Mouse (Mus musculus): ENCODE results near the gene Inafm1.
"Not testable (repeated sequence)": the region's sequence is repeated elsewhere in the genome, so short reads cannot be mapped to it uniquely, and the experiment has no call there.

Inafm1 gene

DNA sequence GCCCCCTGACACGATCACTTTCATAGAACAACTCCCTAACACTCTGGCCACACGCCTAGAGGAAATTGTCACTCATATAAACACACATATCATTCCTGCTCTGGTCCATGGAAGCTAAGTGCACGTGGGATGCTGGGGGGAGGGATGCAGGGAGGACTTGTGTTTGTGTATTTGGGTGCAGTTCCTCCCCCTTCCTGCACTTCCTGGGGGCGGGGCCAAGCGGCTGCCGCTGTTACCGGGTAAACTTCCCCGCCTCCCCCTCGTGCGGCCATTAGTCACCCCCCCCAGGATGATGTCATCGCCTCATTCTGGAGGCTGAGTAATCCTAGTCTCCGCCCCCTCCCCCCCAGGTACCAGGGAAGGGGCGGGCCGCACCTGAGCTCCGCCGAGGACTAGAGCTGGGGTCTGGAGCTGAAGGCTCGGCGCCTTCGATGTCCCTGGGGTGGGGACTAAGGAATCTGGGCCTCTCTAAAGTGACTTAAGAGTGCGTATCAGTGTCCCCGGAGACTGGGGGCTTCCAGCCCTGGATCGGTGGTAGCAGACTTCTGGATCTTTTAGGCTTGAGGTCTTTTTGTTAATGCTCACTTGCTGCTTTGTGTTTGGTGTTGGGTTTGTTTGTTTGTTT is 23.5 kb upstream of the Inafm1 start:
- DNase-seq = peak; percentile 93 to 96

DNA sequence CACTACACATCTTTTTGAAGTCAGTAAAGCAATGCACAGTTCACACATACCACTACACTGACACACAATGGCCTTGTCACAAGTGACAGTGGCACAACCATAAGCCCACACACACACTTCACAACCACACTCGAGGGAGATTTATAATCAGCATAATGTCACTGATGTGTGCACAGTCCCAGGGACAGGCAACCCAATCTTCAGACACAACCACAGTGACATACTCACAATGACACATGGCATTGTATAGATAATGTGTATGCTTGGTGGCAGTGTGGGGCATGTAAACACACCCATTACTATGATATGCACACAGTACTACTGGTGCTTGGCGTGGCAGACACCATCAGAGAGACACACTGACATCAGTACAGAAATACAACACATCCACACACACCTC is 22.7 kb upstream of the Inafm1 start:
- DNase-seq = no peak

DNA sequence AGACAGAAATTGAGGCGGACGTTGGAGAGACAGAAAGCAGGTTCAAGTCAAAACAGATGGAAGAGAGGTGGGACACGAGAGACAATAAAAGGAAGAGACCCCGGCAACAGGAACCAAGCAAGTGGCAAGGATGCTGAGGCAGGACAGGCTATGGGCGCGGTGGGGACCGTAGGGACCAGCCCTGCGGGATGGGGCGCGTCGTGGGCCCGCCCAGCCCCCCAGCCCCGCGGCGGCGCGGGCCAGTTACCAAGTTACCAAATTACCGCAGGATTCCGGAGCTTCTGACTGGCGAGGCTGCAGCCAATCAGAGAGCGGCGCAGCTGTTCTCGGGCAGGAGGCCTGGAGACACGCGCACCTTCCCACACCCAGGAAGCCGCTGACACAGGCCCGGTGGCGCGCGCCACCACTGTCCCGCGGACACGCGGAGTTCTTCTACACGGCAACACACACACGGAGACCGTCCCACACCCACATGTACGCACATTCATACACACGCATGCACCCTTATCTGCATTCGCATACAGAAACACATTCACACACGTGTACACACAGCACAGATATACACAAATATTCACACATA is 22.0 kb upstream of the Inafm1 start:
- DNase-seq = peak; percentile 91 to 92

DNA sequence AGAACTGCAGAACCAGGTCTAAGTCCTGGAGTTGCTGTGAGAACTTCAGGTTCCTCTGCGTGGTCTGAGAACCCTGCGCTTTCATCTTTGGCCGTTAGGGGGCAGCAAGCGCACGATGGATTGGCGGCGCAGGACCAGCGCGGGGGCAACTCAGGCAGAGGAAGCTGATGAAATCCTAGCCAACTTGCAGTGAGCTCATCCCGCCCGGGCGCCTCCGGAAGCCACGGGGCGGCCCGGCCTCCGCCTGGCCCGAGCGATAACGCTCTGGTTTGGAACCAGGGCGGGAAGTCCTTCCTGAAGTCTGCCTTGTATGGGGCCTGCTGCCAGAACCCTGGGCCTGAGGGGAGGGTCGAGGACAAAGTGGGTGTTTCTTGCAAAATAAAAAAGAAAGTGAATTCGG is 21.4 kb upstream of the Inafm1 start:
- DNase-seq = peak; percentile 95 to 96

DNA sequence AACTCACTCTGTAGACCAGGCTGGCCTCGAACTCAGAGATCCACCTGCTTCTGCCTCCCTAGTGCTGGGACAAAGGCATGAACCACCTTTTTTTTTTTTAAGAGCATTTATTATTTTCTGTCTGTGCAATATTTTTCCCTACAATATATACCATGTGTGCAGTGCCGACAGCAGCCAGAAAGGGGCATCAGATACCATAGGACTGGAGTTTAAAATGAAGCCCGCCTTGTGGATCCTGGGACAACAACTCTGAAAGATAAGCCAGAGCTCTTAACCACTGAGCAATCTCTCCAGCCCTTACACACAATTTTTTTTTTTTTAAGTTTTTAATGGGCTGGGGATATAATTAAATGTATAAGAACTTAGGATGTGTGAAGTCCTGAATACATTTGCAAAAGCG is 20.9 kb upstream of the Inafm1 start:
- peak; percentile 31 to 40 for DNase-seq

- DNase-seq = no peak
Observed at GRCm38 (mm10) chr7:16287791-16288190, 14.4 kb upstream of the Inafm1 start.

GRCm38 (mm10) chr7:16287016-16287415 is 13.6 kb upstream of the Inafm1 start:
- no peak for DNase-seq

GRCm38 (mm10) chr7:16286026-16286961 is 12.9 kb upstream of the Inafm1 start, which contains the start of gene Ccdc9:
TSS of gene Ccdc9 (minus strand) at chr7:16286795.
- peak; percentile 100 for DNase-seq

DNA sequence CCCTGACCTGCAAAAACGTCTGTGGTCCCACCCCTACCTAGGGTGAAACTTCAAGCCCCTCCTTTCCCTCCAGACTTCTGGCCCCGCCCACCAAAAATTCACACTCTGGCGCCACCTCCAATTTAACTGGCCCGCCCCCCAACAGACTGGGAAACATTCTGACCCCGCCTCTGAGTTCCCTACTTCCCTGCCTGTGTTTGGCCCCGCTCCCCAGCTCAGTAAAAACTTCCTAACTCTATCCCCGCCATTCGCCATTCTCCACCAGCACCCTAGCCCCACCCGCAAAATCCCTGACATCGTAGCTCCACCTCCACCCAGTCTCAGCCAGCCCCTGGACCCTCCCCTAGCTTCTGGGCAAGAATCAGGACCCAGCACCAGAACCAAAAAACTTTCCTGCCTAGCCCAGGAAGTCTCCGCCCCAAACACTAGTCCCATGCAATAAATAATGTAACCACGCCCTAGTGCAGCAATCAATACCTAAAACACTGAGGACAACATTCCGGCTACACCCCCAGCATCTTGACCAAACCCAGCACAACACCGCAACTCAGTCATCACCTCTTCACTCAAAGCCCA is 12.1 kb upstream of the Inafm1 start:
- DNase-seq = peak; percentile 87 to 90

GRCm38 (mm10) chr7:16284904-16285303 is 11.5 kb upstream of the Inafm1 start:
- no peak for DNase-seq

GRCm38 (mm10) chr7:16284001-16284400 is 10.6 kb upstream of the Inafm1 start:
- DNase-seq = no peak

- no peak for DNase-seq
Observed at GRCm38 (mm10) chr7:16282334-16282733, 8.9 kb upstream of the Inafm1 start.

DNA sequence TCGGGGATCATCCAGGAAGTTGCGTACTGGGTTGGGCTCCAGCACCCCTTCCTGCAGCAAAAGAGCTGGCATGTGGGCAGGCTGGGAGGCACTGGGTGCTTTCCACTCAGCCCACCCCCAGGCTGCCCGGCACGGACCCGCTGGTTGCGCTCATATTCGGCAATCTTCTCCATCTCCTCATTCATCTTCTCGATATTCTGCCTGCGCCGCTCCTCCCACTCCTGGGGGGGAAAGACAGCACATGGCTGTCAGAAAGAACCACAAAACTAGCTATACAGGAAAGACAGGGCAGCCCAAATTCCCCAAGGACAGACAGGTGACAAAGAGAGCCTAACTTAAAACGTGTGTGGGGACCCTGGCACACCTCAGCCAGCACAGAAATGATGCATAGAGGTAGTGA is 7.3 kb upstream of the Inafm1 start:
- DNase-seq = no peak

DNA sequence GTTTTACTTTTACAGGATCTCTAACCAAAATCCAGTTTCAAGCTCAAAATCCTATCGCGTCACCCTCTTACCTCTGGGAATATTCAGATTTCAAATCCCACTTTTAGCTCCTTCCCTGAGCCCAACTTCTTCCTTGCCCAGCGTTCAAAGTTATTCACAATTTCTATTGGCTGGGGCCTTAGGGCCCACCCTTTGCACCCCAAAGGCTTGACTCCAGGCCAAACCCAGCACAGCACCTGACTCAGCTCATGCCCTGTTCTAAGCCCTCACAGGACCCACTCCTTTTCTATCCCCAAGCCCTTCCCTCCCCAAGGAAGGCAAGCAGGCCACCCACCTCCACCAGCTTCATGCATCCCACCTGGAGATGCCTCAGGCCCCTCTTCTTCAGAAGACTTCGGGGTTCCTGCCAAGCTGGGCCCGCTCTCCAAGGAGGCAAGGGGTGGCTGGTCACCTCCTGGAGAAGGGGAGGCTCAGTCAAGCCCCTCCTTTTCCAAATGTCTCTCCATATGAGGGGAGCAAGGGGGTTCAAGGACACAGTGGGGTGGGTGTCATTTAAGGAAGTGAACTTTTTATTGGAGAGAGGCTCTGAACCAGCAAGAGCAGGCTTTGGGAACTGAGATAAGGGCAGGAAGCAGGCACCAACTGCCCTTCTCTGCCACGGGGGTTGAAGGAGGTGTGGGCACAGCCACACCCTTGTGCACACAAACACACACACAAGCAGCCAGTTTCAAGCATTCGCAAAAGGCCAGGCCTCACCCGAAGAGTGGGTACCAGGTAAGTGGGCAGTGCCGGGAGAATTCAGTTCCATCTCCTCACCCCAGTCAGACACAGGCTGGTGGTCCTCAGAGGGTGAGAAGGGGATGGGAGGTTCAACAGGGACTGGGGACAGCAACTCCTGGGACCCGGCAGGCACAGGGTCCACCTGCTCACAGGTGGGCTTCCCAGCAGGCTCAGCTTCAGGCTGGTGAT is 1.8 kb upstream of the Inafm1 start:
- no peak for DNase-seq

GRCm38 (mm10) chr7:16273766-16274140 is 336 bp upstream of the Inafm1 start:
- peak; percentile 68 to 71 for DNase-seq

DNA sequence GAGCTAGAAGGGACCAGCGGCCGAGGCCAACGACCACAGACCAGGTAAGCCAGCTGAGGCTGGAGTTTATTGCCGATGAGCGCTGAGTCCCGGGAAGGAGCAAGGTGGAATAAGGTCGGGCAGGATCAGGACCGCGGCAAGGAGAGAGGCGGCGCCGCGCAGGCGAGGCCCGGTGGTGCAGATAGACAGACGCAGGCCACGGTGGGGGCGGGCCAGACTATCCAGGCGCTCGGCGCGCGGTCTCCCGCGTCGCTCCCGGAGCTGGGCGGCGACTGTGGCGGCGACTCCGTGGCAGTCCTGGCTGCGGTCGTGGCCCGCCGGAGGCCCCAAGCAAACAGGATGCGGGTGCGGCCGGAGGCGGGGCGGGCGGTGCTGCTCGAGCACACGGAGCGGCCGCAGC is 736 bp downstream of the Inafm1 start:
- DNase-seq = peak; percentile 71 to 74

GRCm38 (mm10) chr7:16271139-16271538 is 2.3 kb downstream of the Inafm1 start:
- DNase-seq = no peak

- DNase-seq = not testable (repeated sequence)
Observed at GRCm38 (mm10) chr7:16266593-16266992, 6.8 kb downstream of the Inafm1 start.

DNA sequence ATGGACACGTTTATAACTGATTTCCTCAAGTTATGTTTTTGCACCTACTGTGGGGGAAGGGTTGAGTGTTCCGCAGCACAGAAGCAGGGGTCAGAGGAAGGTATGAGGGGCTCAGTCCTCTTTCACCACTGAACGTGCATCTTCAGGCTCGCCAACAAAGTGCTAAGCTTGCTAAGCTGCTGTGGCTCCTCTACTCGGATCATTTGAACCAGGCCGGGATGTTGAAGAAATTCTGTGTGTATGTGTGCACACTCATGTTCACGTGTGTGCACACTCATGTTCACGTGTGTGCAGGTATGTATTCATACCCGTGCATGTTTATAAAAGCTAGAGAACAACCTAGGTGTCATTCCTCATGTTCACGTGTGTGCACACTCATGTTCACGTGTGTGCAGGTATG is 7.6 kb downstream of the Inafm1 start:
- no peak for DNase-seq

GRCm38 (mm10) chr7:16263843-16264242 is 9.6 kb downstream of the Inafm1 start:
- DNase-seq = no peak

DNA sequence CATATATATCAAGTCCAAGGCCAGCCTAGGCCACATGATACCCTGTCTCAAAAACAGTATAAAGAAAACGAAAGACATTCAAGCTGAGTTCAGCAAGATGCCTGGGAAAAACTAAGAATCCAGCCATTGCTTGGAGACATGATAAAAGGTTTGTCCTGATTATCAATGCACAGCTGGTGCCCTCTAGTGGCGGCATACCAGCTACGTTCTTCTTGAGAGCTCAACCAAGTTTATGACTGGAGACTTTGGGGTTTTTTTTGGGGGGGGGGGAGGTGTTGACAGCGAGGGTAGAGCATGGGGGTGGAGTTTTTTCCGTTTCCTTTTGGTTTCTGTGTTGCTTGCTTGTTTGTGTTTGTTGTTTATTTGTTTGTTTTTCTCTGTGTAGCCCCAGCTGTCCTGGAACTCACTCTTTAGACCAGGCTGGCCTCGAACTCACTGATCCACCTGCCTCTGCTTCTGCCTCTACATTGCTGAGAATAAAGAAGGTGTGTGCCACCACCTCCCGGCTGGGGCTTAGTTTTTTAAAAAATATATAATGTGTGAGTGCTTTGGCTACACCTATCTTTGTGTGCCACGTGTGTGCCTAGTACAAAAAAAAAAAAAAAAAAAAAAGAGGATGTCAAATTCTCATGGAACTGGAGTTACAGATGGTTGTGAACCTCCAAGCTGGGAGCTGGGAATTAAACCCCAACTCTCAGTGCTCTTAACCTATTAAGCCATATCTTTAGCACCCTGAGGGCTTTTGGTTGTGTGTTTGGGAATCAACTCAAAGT is 10.2 kb downstream of the Inafm1 start:
- DNase-seq = peak; percentile 72 to 80

Data from lung, adult 18-20 months (tissue).